Mouse (Mus musculus) lung, adult 2 months (tissue): ENCODE results near the gene Clcn1.

Source experiments
- CTCF ChIP-seq: fragments of 200-500 bp; IDR thresholded peaks from 2 replicates; pipeline ENCODE4 v1.5.1; 2011; ENCODE audit warnings: mild to moderate bottlenecking, low read length, control low read depth; ENCODE audit not compliant: insufficient read depth
- POLR2A ChIP-seq: fragments of 200-500 bp; IDR thresholded peaks from 2 replicates; pipeline ENCODE4 v1.6.1; 2011; ENCODE audit warnings: low read depth, mild to moderate bottlenecking, control low read depth, low read length, borderline replicate concordance; ENCODE audit errors: extremely low read depth

- TF ChIP-seq CTCF (no peak), POLR2A (no peak)
Observed at GRCm38 (mm10) chr6:42344255-42344654, 57.8 kb downstream of the Clcn1 start.
